Comparison of ENCODE assay signal across 8 mouse cellular contexts in the genomic region with DNA sequence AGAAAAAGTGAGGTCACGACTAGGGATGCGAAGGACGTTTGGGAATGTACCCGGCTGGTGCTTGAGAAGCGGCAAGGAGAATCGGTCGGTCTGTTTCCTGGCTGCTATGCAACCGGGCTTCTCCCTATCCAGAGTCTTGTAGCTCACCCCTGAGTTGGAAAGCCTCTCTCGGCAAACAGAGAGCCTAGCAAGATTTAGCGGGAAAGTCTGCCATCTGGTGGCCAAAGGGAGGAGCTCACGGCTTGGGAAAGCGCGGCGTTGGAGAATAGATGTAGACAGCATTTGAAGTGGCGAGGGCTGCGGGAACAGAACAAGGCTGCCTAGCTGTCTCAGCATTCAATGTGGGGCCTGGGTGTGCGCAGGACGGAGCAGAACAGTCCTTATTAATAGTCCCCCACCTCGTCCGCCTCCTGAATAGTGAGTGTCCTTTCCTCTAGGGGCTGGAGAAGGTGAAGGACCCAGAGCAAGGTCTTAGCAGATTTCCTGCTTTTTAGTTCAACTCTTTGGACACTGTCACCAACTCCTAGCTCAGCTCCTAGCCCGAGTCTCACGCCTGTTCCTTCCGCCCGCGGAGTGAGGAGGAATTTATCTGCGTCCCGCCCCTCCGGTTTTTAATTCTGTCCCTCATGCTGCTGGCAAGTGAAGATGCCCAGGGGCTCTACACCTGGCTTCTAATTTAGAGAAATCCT. TPM values are rescaled to one million over a fixed set of nuclear protein-coding genes. Genes with fewer than 3 reads are reported as not detected.
DNase-seq lines count a peak whose midpoint lies in the region; ATAC-seq lines count a peak whose summit lies in the region.

No protein-coding gene starts in this region.

- peak; percentile 90 to 97 for DNase-seq in adrenal gland, adult (ENCODE audit: inconsistent age in 2 of 2, low spot score in 1 of 2)
- DNase-seq in gastrocnemius, postnatal 14 days: peak; percentile 75
- DNase-seq in left cerebral cortex, adult 9 months (ENCODE audit: low spot score in 2 of 2): peak; percentile 73 to 96
- peak; percentile 86 to 87 for DNase-seq in right cerebral cortex, postnatal 36 days (ENCODE audit: low spot score in 2 of 2)

- intact Hi-C loops in gastrocnemius, postnatal 14 days (cut with DNase I; ENCODE audit: low total_unique reads): loop anchor here (5.0 kb wide), 1 partner anchor 79 kb away; no protein-coding TSS in a partner anchor

- peak; percentile 92 for ATAC-seq in common myeloid progenitor, adult 5-6 weeks (replicated peaks; ENCODE audit: low read depth, poor library complexity, severe bottlenecking)
- peak; percentile 68 for ATAC-seq in inflammation-experienced regulatory T-cells, adult 6 months
- ATAC-seq in megakaryocyte progenitor cell, adult 5-6 weeks (replicated peaks; ENCODE audit: poor library complexity): peak; percentile 96
- ATAC-seq in erythroid progenitor cell, adult 5-6 weeks (replicated peaks; ENCODE audit: low FRiP score, poor library complexity, severe bottlenecking): no peak

RNA-seq across cellular contexts. Expression of a gene that starts 21.1 kb away (rescaled TPM):
- total RNA-seq in common myeloid progenitor, adult 5-6 weeks (2017): not detected in 2 replicates
- under 1 TPM; 0.23 to 0.55 TPM for total RNA-seq in gastrocnemius, postnatal 14 days (2021)
- under 1 TPM in 2 of 3 experiments, not detected in 1; 0.12 to 0.17 TPM for polyA plus RNA-seq in inflammation-experienced regulatory T-cells, adult 6 months (2017; shearing (Covaris generic))
- total RNA-seq in megakaryocyte progenitor cell, adult 5-6 weeks (2015): 0.02 TPM in 1 of 2 replicates, not detected in the other
- 0.03 TPM in 1 of 2 replicates, not detected in the other for total RNA-seq in megakaryocyte progenitor cell, adult 5-6 weeks (2017)
- total RNA-seq in erythroid progenitor cell, adult 5-6 weeks (2015; ENCODE audit: low replicate concordance): not detected in 2 replicates
- not detected in 2 replicates for total RNA-seq in erythroid progenitor cell, adult 5-6 weeks (2017; ENCODE audit: low replicate concordance)
